Mouse (Mus musculus): ENCODE data around the gene Pcdh15.

Gene Pcdh15

DNA sequence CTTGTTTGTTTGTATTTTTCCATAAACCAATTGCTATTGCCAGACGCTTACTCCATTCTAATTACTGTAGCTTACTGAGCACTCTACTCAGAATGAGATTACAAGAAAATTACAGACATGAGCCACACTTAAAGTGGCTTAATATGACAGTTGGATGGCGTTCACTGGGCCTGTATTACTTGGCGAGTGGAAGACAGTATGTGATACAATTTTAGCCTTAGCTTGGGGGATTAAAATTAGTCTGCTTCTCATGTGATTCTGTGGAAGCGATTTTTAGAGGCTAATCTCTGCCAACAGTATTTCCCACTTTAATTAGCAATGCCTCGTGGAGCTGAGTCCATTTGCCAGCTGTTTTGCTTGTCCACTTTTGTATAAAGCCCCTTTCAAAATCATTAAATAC lies 837.0 kb downstream of the Pcdh15 start:
- no peak for TF ChIP-seq GATA4 (IDR thresholded peaks at IDR 0.05; ENCODE audit: insufficient replicate concordance, low read length)

GRCm38 (mm10) chr10:73938989-73939388 lies 839.8 kb downstream of the Pcdh15 start:
- no peak for TF ChIP-seq GATA4 (IDR thresholded peaks at IDR 0.05; ENCODE audit: insufficient replicate concordance, low read length)

DNA sequence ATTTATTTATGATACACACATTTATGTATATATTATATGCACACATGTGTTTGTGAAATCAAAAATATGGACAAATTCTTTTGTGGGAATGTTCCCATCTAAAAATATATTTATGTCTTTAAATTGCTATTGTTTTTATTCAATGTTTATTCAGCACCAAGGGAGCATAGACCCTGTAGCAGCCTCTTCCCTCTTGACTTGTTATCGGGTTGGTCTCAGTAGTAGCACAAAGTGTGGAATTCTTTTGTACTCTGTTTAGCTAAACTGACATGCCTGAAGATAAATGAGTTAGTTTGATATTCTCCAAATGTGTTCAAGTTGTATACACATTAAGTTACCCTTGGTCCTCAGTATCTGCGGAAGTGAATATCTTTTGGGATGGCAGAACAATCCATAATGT lies 848.7 kb downstream of the Pcdh15 start:
- TF ChIP-seq GATA4 (IDR thresholded peaks at IDR 0.05; ENCODE audit: insufficient replicate concordance, low read length), result no peak

GRCm38 (mm10) chr10:73953362-73953761 lies 854.2 kb downstream of the Pcdh15 start:
- no peak for TF ChIP-seq GATA4 (IDR thresholded peaks at IDR 0.05; ENCODE audit: insufficient replicate concordance, low read length)

DNA sequence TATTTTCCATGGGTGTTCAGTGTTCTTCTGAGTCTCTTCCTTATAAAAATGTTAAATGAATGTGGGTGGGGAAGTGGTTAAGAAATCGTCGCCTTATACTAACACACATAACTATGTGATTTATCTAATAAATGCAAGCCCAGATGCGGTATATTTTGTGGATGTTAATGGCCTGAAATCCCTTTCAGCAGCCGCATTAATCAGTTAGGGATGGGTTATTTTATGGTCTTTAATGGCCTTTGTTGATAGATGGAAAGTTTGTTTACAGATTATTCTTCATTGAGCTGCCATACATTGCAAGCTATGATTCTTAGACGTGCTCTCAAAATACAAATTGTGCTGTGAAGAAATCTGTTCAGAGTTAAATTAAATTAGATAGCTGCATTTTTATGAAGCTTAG lies 884.9 kb downstream of the Pcdh15 start:
- TF ChIP-seq GATA4 (IDR thresholded peaks at IDR 0.05; ENCODE audit: insufficient replicate concordance, low read length), result no peak

- TF ChIP-seq GATA4 (IDR thresholded peaks at IDR 0.05; ENCODE audit: insufficient replicate concordance, low read length), result no peak
These were observed 909.7 kb downstream of the Pcdh15 start for GRCm38 (mm10) chr10:74008836-74009235.

- no peak for TF ChIP-seq GATA4 (IDR thresholded peaks at IDR 0.05; ENCODE audit: insufficient replicate concordance, low read length)
These were observed 923.9 kb downstream of the Pcdh15 start for GRCm38 (mm10) chr10:74023091-74023490.

- TF ChIP-seq GATA4 (IDR thresholded peaks at IDR 0.05; ENCODE audit: insufficient replicate concordance, low read length), result no peak
These were observed 953.9 kb downstream of the Pcdh15 start for GRCm38 (mm10) chr10:74053059-74053458.

GRCm38 (mm10) chr10:74086653-74087052 lies 987.5 kb downstream of the Pcdh15 start:
- TF ChIP-seq GATA4 (IDR thresholded peaks at IDR 0.05; ENCODE audit: insufficient replicate concordance, low read length), result no peak

DNA sequence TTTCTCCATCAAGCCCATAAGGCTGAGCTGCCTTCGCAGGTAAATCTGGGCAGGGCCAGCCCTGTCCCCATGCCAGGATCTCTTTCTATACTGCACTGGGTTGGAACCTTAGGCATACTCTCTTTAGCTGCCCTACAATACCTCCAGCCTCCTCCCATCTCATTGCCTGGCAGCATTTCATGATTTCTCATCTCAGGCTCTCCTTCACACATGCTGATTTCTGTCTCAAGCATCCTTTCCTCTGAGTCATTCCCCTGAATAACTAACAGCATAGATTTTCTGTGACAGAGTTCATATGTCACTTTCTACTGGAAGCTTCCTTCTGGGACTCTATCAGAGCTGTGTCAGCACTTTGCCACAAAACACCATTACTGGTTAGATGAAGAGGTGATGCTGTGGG lies 999.2 kb downstream of the Pcdh15 start:
- TF ChIP-seq GATA4 (IDR thresholded peaks at IDR 0.05; ENCODE audit: insufficient replicate concordance, low read length), result no peak

DNA sequence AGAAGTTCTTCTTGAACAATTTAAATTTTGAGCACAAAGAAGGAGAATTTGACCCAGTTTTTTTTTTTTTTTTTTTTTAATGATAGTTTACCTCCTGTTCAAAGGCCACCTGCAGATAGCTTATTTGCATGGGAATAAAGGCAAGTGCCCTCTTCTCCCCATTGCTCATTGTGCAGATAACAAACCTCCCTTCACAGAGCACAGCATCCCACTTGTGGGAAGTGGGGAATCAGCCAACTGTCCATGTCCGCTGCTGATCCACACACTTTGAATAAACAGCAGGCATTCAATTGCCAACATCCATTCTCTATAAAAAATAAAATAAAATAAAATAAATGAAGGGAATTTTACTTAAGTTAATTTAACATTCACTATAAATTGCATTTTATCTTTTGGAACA lies 1015.0 kb downstream of the Pcdh15 start:
- TF ChIP-seq GATA4 (IDR thresholded peaks at IDR 0.05; ENCODE audit: insufficient replicate concordance, low read length), result no peak

GRCm38 (mm10) chr10:74116817-74117216 lies 1017.7 kb downstream of the Pcdh15 start:
- no peak for TF ChIP-seq GATA4 (IDR thresholded peaks at IDR 0.05; ENCODE audit: insufficient replicate concordance, low read length)

GRCm38 (mm10) chr10:74123421-74123820 lies 1024.3 kb downstream of the Pcdh15 start:
- TF ChIP-seq GATA4 (IDR thresholded peaks at IDR 0.05; ENCODE audit: insufficient replicate concordance, low read length), result no peak

DNA sequence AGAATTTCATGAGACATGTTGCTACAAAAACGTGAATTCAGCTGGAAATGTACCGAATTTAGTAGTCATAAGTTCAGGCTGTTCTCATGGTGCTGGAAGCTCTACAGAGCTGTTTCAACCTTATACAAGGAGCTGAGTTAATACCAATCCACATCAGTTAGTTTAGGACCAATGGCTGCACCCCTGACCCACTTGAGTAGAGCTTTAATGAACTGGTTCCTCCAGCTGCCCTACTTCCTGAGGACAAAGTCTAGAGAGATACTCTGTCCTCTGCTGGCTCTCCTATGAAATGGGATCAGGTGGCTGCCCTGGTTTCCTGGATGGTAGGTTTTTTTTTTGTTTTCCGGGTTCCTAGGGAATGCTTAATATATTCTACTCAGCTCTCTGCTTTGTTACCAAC lies 1030.0 kb downstream of the Pcdh15 start:
- no peak for TF ChIP-seq GATA4 (IDR thresholded peaks at IDR 0.05; ENCODE audit: insufficient replicate concordance, low read length)

DNA sequence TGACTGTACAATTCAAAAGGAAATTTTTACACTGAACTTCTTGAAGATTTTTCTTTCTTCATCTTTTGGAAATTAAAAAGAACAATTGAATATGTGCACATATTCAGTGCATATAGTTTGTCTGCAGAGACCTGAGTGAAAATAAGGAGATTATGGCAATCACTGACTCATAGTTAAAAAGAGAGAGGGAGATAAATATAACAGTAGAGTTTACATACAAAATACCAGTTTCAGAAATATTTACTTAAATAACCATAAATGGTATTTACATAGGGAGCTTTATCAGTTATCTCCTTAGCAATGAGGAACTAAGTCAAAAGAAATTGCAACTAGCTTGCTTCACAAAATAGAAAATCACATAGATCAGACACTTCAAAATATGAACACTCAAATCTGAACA lies 1030.5 kb downstream of the Pcdh15 start:
- TF ChIP-seq GATA4 (IDR thresholded peaks at IDR 0.05; ENCODE audit: insufficient replicate concordance, low read length), result no peak

GRCm38 (mm10) chr10:74130805-74131204 lies 1031.7 kb downstream of the Pcdh15 start:
- TF ChIP-seq GATA4 (IDR thresholded peaks at IDR 0.05; ENCODE audit: insufficient replicate concordance, low read length), result no peak

- no peak for TF ChIP-seq GATA4 (IDR thresholded peaks at IDR 0.05; ENCODE audit: insufficient replicate concordance, low read length)
These were observed 1048.8 kb downstream of the Pcdh15 start for GRCm38 (mm10) chr10:74147966-74148365.

- no peak for TF ChIP-seq GATA4 (IDR thresholded peaks at IDR 0.05; ENCODE audit: insufficient replicate concordance, low read length)
These were observed 1082.8 kb downstream of the Pcdh15 start for GRCm38 (mm10) chr10:74181921-74182320.

Data from liver, adult (tissue).